Mouse (Mus musculus): ENCODE data around the gene Slc13a4. TPM values are rescaled to one million over a fixed set of nuclear protein-coding genes. Genes with fewer than 3 reads are reported as not detected.

Slc13a4 gene
- polyA plus RNA-seq, 1 experiment from 2014 or later, result 2.4 TPM

DNA sequence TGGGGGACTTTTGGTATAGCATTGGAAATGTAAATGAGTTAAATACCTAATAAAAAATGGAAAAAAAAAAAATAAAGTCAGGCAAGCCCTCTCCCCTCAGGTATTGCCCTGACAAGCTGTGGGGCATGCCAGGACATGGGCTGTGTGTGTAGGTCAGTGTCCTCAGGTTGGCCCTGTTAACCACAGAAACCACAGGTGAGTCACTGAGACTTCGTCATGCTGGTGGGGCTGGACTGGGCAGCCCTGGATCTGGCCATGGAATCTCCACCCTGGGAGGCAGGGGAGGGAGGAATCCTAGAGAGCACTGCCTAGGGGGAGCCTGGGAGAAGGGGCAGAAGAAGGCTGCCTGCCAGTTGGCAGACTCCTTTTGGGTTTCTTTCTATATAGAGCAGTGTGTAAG is 15.1 kb upstream of the Slc13a4 start:
- no peaks in the 10 kb centered on the region for H3K36me3 ChIP-seq (ENCODE audit: control insufficient read depth, insufficient read depth, low read length)
- H3K4me1 ChIP-seq (ENCODE audit: control insufficient read depth, insufficient read depth, low read length), result 0 out of 2 replicates have a peak, but pooled peaks cover 3% of the 10 kb centered on the region
- WGBS (ENCODE audit: insufficient replicate concordance), result 80% methylated on average over 1 of the region's 1 CpGs
- no peak overlapping the region for H3K9ac ChIP-seq (ENCODE audit: low read depth, low read length)
- no peak overlapping the region for H3K4me3 ChIP-seq (ENCODE audit: low read depth, low read length)
- no peaks in the 10 kb centered on the region for H3K27me3 ChIP-seq (ENCODE audit: control insufficient read depth, insufficient read depth, low read length)
- no peaks in the 10 kb centered on the region for H3K9me3 ChIP-seq (replicated peaks; ENCODE audit: control insufficient read depth, low read length)
- H3K4me2 ChIP-seq, result no peak overlapping the region
- H3K27ac ChIP-seq (ENCODE audit: low read depth, low read length), result no peak overlapping the region
- ATAC-seq (replicated peaks; ENCODE audit: insufficient number of reproducible peaks, low FRiP score, low TSS enrichment), result no peak

DNA sequence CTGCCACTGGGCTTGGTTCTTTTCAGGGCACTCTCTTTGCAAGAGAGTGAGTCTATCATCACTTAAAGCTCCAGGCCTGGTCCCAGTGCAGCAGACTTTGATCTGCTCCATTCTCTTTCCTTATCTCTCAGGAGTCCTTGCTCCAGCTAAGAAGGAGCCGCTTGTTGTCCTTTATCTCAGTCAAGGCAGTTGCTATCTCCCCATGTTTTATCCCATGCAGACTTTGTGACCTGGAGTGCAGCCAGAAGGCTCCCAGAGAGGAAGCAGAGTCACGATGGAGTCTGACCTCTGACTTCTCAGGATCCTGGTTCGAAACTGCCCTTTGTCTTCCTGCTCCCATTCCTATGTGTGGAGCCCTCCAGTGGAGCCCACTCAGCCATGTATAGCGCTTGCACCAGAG is 13.2 kb upstream of the Slc13a4 start:
- Histone ChIP-seq H3K9me3 (replicated peaks; ENCODE audit: control insufficient read depth, low read length) (no peaks in the 10 kb centered on the region), H3K9ac (ENCODE audit: low read depth, low read length) (no peak overlapping the region), H3K27me3 (ENCODE audit: control insufficient read depth, insufficient read depth, low read length) (no peaks in the 10 kb centered on the region), H3K4me3 (ENCODE audit: low read depth, low read length) (no peak overlapping the region), H3K36me3 (ENCODE audit: control insufficient read depth, insufficient read depth, low read length) (no peaks in the 10 kb centered on the region), H3K4me1 (ENCODE audit: control insufficient read depth, insufficient read depth, low read length) (0 out of 2 replicates have a peak, but pooled peaks cover under 1% of the 10 kb centered on the region), H3K27ac (ENCODE audit: low read depth, low read length) (no peak overlapping the region), H3K4me2 (no peak overlapping the region)
- 32% methylated on average over 4 of the region's 4 CpGs for WGBS (ENCODE audit: insufficient replicate concordance)
- no peak for ATAC-seq (replicated peaks; ENCODE audit: insufficient number of reproducible peaks, low FRiP score, low TSS enrichment)

DNA sequence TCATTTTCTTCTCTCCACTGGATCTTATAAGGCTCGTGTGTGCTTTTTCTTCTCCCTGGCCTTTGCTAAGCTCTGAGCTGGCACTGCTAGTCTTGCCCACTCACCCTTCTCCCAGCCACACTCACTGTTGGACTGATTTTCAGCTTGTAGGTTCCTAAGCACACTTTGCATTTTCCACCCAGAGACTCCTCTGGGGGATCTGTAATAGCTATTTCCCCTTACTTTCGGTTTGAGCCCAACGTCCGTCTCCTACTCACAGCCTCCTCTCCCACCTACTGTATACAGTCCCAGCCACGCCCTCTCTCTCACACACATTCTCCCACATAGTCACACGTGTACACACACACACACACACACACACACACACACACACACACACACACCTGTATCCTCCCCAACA is 11.9 kb upstream of the Slc13a4 start:
- Histone ChIP-seq H3K4me3 (ENCODE audit: low read depth, low read length) (no peak overlapping the region), H3K27me3 (ENCODE audit: control insufficient read depth, insufficient read depth, low read length) (no peaks in the 10 kb centered on the region), H3K27ac (ENCODE audit: low read depth, low read length) (no peak overlapping the region), H3K4me2 (no peak overlapping the region), H3K9me3 (replicated peaks; ENCODE audit: control insufficient read depth, low read length) (no peaks in the 10 kb centered on the region), H3K36me3 (ENCODE audit: control insufficient read depth, insufficient read depth, low read length) (no peaks in the 10 kb centered on the region), H3K9ac (ENCODE audit: low read depth, low read length) (no peak overlapping the region), H3K4me1 (ENCODE audit: control insufficient read depth, insufficient read depth, low read length) (no peaks in the 10 kb centered on the region)
- ATAC-seq (replicated peaks; ENCODE audit: insufficient number of reproducible peaks, low FRiP score, low TSS enrichment), result no peak
- WGBS (ENCODE audit: insufficient replicate concordance), result 76% methylated on average over 6 of the region's 6 CpGs

DNA sequence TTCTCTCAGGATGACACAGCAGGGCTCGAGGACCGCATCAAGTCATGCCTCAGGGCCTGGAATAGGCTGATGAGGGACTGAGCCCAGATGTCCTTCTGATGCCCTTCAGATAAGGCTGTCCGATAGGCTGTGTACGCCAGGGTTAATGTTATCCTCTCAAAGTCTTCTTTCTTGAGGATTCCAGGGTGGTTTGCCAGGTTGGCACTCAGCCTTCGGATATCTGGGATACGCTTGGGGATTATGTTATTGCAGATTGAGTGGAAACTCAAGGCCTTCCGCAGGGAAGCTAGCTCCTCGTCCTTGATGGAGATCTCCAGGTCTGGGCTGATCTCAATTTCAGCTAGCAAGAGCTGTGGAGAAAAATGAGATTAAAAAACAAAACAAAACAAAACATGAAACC is 5.6 kb upstream of the Slc13a4 start:
- Histone ChIP-seq H3K27ac (ENCODE audit: low read depth, low read length) (no peak overlapping the region), H3K4me1 (ENCODE audit: control insufficient read depth, insufficient read depth, low read length) (no peaks in the 10 kb centered on the region), H3K9me3 (replicated peaks; ENCODE audit: control insufficient read depth, low read length) (no peaks in the 10 kb centered on the region), H3K27me3 (ENCODE audit: control insufficient read depth, insufficient read depth, low read length) (no peaks in the 10 kb centered on the region), H3K4me2 (no peak overlapping the region), H3K36me3 (ENCODE audit: control insufficient read depth, insufficient read depth, low read length) (no peaks in the 10 kb centered on the region), H3K4me3 (ENCODE audit: low read depth, low read length) (no peak overlapping the region), H3K9ac (ENCODE audit: low read depth, low read length) (no peak overlapping the region)
- ATAC-seq (replicated peaks; ENCODE audit: insufficient number of reproducible peaks, low FRiP score, low TSS enrichment), result no peak
- 85% methylated on average over 8 of the region's 8 CpGs for WGBS (ENCODE audit: insufficient replicate concordance)

DNA sequence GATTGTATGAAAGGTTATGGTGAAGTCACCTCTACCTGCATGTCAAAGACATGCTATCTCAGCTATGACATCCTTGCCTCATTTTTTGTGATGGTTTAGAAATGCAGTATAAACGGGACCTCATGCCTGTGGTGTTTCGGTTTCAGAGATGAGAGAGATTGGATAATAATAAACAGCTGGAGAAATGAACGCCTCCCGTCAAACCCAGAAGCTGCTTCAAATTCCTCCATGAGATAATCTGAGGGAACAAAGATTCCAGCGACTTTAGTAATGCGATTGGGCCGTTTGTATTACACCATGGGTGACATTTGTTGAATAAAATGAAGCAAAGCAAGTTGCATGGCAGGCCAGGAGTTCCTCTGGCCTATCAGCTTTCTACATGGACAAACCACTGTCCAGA is 1.5 kb upstream of the Slc13a4 start:
- H3K9me3 ChIP-seq (replicated peaks; ENCODE audit: control insufficient read depth, low read length), result no peaks in the 10 kb centered on the region

DNA sequence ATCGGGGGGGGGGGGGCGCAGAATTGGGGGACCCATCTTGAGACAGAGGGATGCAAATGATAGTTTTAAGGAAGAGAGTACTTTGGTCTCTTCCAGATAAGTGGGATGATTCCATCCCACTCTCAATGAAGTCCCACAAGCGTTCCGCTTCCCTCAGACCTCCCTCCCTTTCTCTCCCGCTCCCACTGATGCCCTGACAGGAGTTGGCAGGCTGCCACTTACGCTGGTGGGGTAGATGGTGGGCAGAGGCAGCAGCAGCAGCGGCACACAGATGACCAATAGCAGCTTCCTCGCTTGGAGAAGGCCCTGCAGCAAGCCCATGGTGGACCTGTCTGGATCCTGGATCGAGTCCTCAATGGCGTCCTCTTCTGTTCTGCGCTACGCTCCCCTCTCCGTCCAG is 795 bp downstream of the Slc13a4 start:
- Histone ChIP-seq H3K4me2 (no peak overlapping the region), H3K27me3 (ENCODE audit: control insufficient read depth, insufficient read depth, low read length) (no peaks in the 10 kb centered on the region), H3K9me3 (replicated peaks; ENCODE audit: control insufficient read depth, low read length) (no peaks in the 10 kb centered on the region), H3K9ac (ENCODE audit: low read depth, low read length) (no peak overlapping the region), H3K27ac (ENCODE audit: low read depth, low read length) (no peak overlapping the region), H3K4me3 (ENCODE audit: low read depth, low read length) (no peak overlapping the region), H3K36me3 (ENCODE audit: control insufficient read depth, insufficient read depth, low read length) (no peaks in the 10 kb centered on the region), H3K4me1 (ENCODE audit: control insufficient read depth, insufficient read depth, low read length) (no peaks in the 10 kb centered on the region)
- ATAC-seq (replicated peaks; ENCODE audit: insufficient number of reproducible peaks, low FRiP score, low TSS enrichment), result no peak; the same call in 1 of the 2 replicates
- WGBS (ENCODE audit: insufficient replicate concordance), result 61% methylated on average over 13 of the region's 13 CpGs

More for the DNA sequence above, 1.5 kb upstream of the Slc13a4 start:
- no peak overlapping the region for H3K9ac ChIP-seq (ENCODE audit: low read depth, low read length)
- H3K4me3 ChIP-seq (ENCODE audit: low read depth, low read length), result no peak overlapping the region
- no peaks in the 10 kb centered on the region for H3K27me3 ChIP-seq (ENCODE audit: control insufficient read depth, insufficient read depth, low read length)
- no peak overlapping the region for H3K27ac ChIP-seq (ENCODE audit: low read depth, low read length)
- 56% methylated on average over 7 of the region's 7 CpGs for WGBS (ENCODE audit: insufficient replicate concordance)
- no peaks in the 10 kb centered on the region for H3K36me3 ChIP-seq (ENCODE audit: control insufficient read depth, insufficient read depth, low read length)
- ATAC-seq (replicated peaks; ENCODE audit: insufficient number of reproducible peaks, low FRiP score, low TSS enrichment), result no peak
- no peaks in the 10 kb centered on the region for H3K4me1 ChIP-seq (ENCODE audit: control insufficient read depth, insufficient read depth, low read length)
- H3K4me2 ChIP-seq, result no peak overlapping the region

DNA sequence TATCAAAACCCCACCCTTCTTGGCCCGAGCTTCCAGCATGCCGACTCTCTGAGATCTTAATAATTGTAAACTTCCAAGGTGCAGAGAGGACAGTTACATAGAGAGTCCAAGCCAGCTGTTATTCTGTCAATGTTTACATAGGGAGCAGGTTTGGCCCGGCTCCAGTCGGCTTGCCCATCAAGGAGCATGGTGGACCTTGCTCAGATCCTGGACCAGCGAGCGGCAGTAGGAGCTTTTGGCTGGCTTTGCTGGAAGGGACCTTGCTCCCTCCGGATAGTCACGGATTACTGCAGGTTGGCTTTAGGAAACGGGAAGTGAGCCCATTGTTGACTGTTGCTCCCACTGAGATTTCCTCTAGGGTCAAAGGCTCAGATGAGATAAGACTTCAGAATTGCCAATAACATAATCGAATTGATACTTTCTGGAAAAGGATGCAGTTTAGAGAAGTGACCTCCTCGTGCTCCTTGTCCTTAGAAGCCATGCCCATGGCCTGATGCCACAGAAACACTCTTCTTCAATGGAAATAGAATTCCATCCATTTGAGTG is 4.5 kb downstream of the Slc13a4 start:
- no peak overlapping the region for H3K4me3 ChIP-seq (ENCODE audit: low read depth, low read length)
- no peaks in the 10 kb centered on the region for H3K27me3 ChIP-seq (ENCODE audit: control insufficient read depth, insufficient read depth, low read length)
- no peaks in the 10 kb centered on the region for H3K36me3 ChIP-seq (ENCODE audit: control insufficient read depth, insufficient read depth, low read length)
- H3K27ac ChIP-seq (ENCODE audit: low read depth, low read length), result no peak overlapping the region
- no peak overlapping the region for H3K9ac ChIP-seq (ENCODE audit: low read depth, low read length)
- H3K4me1 ChIP-seq (ENCODE audit: control insufficient read depth, insufficient read depth, low read length), result peaks cover 7% of the 10 kb centered on the region; the same call in 1 of the 2 replicates
- 73% methylated on average over 11 of the region's 11 CpGs for WGBS (ENCODE audit: insufficient replicate concordance)
- no peak for ATAC-seq (replicated peaks; ENCODE audit: insufficient number of reproducible peaks, low FRiP score, low TSS enrichment)
- H3K4me2 ChIP-seq, result no peak overlapping the region
- H3K9me3 ChIP-seq (replicated peaks; ENCODE audit: control insufficient read depth, low read length), result no peaks in the 10 kb centered on the region

DNA sequence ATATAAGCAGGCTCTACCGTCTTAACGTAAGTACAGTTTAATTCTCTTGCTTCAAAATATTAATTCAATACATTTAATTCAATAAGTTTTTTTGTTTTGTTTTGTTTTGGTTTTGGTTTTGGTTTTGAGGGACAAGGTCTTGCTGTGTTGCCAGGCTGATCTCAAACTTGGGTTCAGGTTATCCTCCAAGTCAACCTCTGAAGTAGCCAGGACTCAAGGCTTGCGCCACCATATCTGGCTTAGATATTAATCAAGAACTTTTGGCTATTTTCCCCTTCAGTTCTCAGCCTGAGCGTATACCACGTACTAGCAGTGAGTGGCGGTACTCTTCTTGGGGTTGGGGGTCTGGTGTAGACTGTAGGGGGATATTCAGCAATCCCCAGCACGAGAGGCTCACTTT is 5.3 kb downstream of the Slc13a4 start:
- H3K9ac ChIP-seq (ENCODE audit: low read depth, low read length), result no peak overlapping the region

DNA sequence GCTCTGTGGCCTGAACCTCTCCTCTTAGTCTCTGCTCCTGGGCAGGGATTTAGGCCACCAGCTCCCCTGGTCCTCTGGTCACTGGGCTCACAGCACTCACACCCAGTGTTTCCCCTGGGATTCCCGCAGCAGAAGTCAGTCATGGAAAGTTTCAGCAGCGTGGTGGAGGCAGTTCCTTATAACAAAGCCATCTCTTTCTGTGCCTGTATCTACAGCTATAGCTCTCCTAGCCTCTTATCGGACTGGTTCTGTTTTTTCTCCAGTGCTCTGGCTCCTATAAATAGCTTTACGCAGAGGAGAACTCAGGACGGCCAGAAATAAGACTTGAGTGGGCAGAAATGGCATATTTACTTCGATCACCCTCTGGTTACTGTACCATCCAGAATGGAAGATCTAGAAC is 9.6 kb downstream of the Slc13a4 start:
- peak overlapping the region; percentile 70 for H3K27ac ChIP-seq (ENCODE audit: low read depth, low read length)

More for the DNA sequence above, 5.3 kb downstream of the Slc13a4 start:
- Histone ChIP-seq H3K4me1 (ENCODE audit: control insufficient read depth, insufficient read depth, low read length) (peaks cover 15% of the 10 kb centered on the region; the same call in 1 of the 2 replicates), H3K4me2 (no peak overlapping the region), H3K27me3 (ENCODE audit: control insufficient read depth, insufficient read depth, low read length) (no peaks in the 10 kb centered on the region), H3K27ac (ENCODE audit: low read depth, low read length) (no peak overlapping the region), H3K36me3 (ENCODE audit: control insufficient read depth, insufficient read depth, low read length) (no peaks in the 10 kb centered on the region), H3K4me3 (ENCODE audit: low read depth, low read length) (no peak overlapping the region), H3K9me3 (replicated peaks; ENCODE audit: control insufficient read depth, low read length) (no peaks in the 10 kb centered on the region)
- WGBS (ENCODE audit: insufficient replicate concordance), result 91% methylated on average over 7 of the region's 7 CpGs
- ATAC-seq (replicated peaks; ENCODE audit: insufficient number of reproducible peaks, low FRiP score, low TSS enrichment), result no peak

More for the DNA sequence above, 9.6 kb downstream of the Slc13a4 start:
- H3K4me1 ChIP-seq (ENCODE audit: control insufficient read depth, insufficient read depth, low read length), result peaks cover 22% of the 10 kb centered on the region; the same call in 1 of the 2 replicates
- no peaks in the 10 kb centered on the region for H3K27me3 ChIP-seq (ENCODE audit: control insufficient read depth, insufficient read depth, low read length)
- H3K36me3 ChIP-seq (ENCODE audit: control insufficient read depth, insufficient read depth, low read length), result no peaks in the 10 kb centered on the region
- 0 out of 2 replicates have a peak overlapping the region, but pooled peaks have one; percentile 12 for H3K4me2 ChIP-seq
- 0 out of 2 replicates have a peak, but pooled peaks have one; percentile 33 for ATAC-seq (replicated peaks; ENCODE audit: insufficient number of reproducible peaks, low FRiP score, low TSS enrichment)
- H3K4me3 ChIP-seq (ENCODE audit: low read depth, low read length), result no peak overlapping the region
- H3K9ac ChIP-seq (ENCODE audit: low read depth, low read length), result no peak overlapping the region
- WGBS (ENCODE audit: insufficient replicate concordance), result 28% methylated on average over 6 of the region's 6 CpGs
- no peaks in the 10 kb centered on the region for H3K9me3 ChIP-seq (replicated peaks; ENCODE audit: control insufficient read depth, low read length)
